Comparison of ENCODE assay signal across 19 mouse cellular contexts in genomic region chr5:125298234-125298633, GRCm38 (mm10).
"Had no signal": no experiment of that assay in that cellular context is flagged by ENCODE, and none has a peak within 500 bp of the region (broad histone marks: within the 10 kb centered on the region; RNA-seq: fewer than 3 reads in every experiment).

No protein-coding gene starts in this region.

- H3K9me3 ChIP-seq: intestine, embryonic 15.5 days; limb, embryonic 10.5 days had no signal

- H3K4me2 ChIP-seq: intestine, embryonic 15.5 days; kidney, embryonic 15.5 days; limb, embryonic 13.5 days; liver, embryonic 12.5 days; liver, embryonic 15.5 days; midbrain, embryonic 11.5 days had no signal

- H3K27ac ChIP-seq: intestine, embryonic 15.5 days; kidney, embryonic 15.5 days; layer of hippocampus, adult 2 months; limb, embryonic 10.5 days; limb, embryonic 13.5 days; liver, embryonic 12.5 days; liver, embryonic 15.5 days; stomach, postnatal 0 days had no signal

- H3K27me3 ChIP-seq: kidney, embryonic 15.5 days; limb, embryonic 13.5 days; liver, embryonic 12.5 days; liver, embryonic 15.5 days had no signal

- DNase-seq: kidney, adult 8-10 months; kidney, postnatal 25 days; layer of hippocampus, adult 9-11 months; liver; midbrain, embryonic 14.5 days; right cerebral cortex, postnatal 14 days; right cerebral cortex, postnatal 4 days; thymus, adult 2 months; thymus, postnatal 14 days; thymus, postnatal 4 days had no signal

- H3K9ac ChIP-seq: intestine, embryonic 15.5 days; kidney, embryonic 15.5 days; limb, embryonic 13.5 days; liver, embryonic 12.5 days; liver, embryonic 15.5 days had no signal

- H3K4me1 ChIP-seq: intestine, embryonic 15.5 days; kidney, embryonic 15.5 days; limb, embryonic 10.5 days; limb, embryonic 13.5 days; liver, embryonic 12.5 days; liver, embryonic 15.5 days had no signal

- ATAC-seq: intestine, embryonic 15.5 days; liver, embryonic 12.5 days had no signal

- H3K4me3 ChIP-seq: intestine, embryonic 15.5 days; kidney, embryonic 15.5 days; layer of hippocampus, adult 2 months; limb, embryonic 10.5 days; limb, embryonic 13.5 days; liver, embryonic 12.5 days; liver, embryonic 15.5 days had no signal
